Mouse (Mus musculus) testis, adult 2 months (tissue): ENCODE measurements around the gene Rad51b. TPM values are rescaled to one million over a fixed set of nuclear protein-coding genes. Genes with fewer than 3 reads are reported as not detected.

Source experiments
- H3K27ac ChIP-seq: fragments of 200-500 bp; 2 replicates; pipeline ENCODE4 v1.5.1; 2012; ENCODE audit warnings: low read depth, low read length; ENCODE audit not compliant: control insufficient read depth, insufficient read depth
- H3K27me3 ChIP-seq: fragments of 200-500 bp; 2 replicates; pipeline ENCODE4 v1.6.1; 2012; ENCODE audit warnings: mild to moderate bottlenecking, low read length, moderate library complexity; ENCODE audit not compliant: control insufficient read depth, insufficient read depth
- H3K36me3 ChIP-seq: fragments of 200-500 bp; 2 replicates; pipeline ENCODE4 v1.6.1; 2012; ENCODE audit warnings: mild to moderate bottlenecking, low read length; ENCODE audit not compliant: control insufficient read depth, insufficient read depth
- H3K4me1 ChIP-seq: fragments of 200-500 bp; 2 replicates; pipeline ENCODE4 v1.6.1; 2012; ENCODE audit warnings: low read length; ENCODE audit not compliant: control insufficient read depth, insufficient read depth
- H3K4me3 ChIP-seq: fragments of 200-500 bp; 2 replicates; pipeline ENCODE4 v1.5.1; 2012; ENCODE audit warnings: low read depth, mild to moderate bottlenecking, low read length, moderate library complexity, mixed read lengths; ENCODE audit not compliant: control insufficient read depth
- CTCF ChIP-seq: fragments of 200-500 bp; IDR thresholded peaks from 2 replicates; pipeline ENCODE4 v1.5.1; 2012; ENCODE audit warnings: low read depth, mild to moderate bottlenecking, inconsistent platforms, low read length, moderate library complexity; ENCODE audit not compliant: control insufficient read depth, insufficient read depth, insufficient replicate concordance
- POLR2A ChIP-seq: fragments of 200-500 bp; IDR thresholded peaks from 2 replicates; pipeline ENCODE4 v1.6.1; 2012; ENCODE audit warnings: low read depth, mild to moderate bottlenecking, inconsistent platforms, low read length, moderate library complexity; ENCODE audit not compliant: control insufficient read depth
- polyA plus RNA-seq: library from polyadenylated mRNA; depleted of rRNA; stranded (reverse); fragments of >200 nt; gene quantifications from 2 replicates; pipeline ENCODE4 v1.2.3, GENCODE M21; 2012

Gene Rad51b
- polyA plus RNA-seq, 1 experiment: 2.7 TPM

DNA sequence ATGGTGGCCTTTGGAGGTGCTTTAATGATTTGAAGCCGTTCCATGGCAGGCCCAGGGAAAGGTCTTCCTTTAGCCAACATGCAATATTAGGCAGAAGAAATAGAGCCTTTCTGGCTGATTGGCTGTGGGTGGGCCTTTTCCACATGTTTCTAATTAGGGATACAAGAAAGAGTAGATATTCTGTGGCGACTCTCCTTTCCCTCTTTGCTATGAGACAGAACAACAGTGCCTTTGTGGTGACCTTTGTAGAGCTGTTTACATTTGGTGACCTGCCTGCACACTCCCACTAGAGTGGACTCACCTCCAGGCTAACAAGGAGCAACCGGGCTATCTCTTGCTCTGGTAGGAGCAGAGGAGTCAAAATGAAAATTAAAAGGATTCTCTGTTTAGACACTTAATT, 386.3 kb downstream of the Rad51b start:
- TF ChIP-seq POLR2A (no peak), CTCF (no peak)
- no peaks in the 10 kb centered on the region for H3K36me3 ChIP-seq
- no peak overlapping the region for H3K4me3 ChIP-seq
- 0 out of 2 replicates have a peak overlapping the region, but pooled peaks have one; percentile 21 for H3K27ac ChIP-seq
- H3K27me3 ChIP-seq: no peaks in the 10 kb centered on the region
- H3K4me1 ChIP-seq: 0 out of 2 replicates have a peak, but pooled peaks cover 2% of the 10 kb centered on the region

DNA sequence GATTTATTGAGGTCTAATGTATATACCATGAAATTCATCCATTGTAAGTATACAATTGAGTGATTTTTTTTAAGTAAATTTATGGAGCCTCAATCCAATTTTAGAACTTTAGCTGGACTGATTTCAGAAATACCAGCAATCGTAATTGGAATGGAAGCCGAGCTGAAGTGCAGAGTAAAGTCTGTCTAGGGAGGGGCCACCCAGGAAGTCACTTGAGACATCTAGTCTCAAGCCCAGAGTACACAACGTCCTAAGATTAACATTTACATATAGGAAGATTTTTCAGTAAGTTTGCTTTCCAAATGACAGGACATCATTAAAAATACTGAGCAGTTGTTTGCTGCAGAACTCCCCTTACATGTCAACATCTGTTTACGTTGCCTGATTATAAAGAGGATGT, 386.7 kb downstream of the Rad51b start:
- Histone ChIP-seq H3K4me1 (0 out of 2 replicates have a peak, but pooled peaks cover 2% of the 10 kb centered on the region), H3K27me3 (no peaks in the 10 kb centered on the region), H3K36me3 (no peaks in the 10 kb centered on the region), H3K27ac (no peak overlapping the region; the same call in 1 of the 2 replicates), H3K4me3 (no peak overlapping the region)
- no peak for TF ChIP-seq CTCF
- no peak for TF ChIP-seq POLR2A

DNA sequence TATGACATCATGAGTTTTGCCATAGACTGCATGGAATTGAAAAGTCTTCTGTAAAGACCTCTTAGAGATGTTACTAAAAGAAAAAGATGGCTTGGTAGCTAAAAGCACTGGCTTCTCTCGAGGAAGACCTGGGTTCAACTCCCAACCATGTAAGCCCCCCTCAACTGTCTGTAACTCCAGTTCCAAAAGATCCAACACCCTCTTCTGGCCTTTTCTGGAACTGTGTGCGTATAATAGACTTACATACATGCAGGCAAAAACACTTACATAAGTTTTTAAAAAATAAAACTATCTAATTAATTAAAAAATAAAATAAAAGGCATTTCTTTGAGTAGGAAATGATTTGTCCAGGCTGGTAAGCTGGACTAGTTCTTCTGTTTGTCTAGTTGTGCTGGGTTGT, 387.3 kb downstream of the Rad51b start:
- TF ChIP-seq CTCF (no peak), POLR2A (no peak)
- Histone ChIP-seq H3K4me3 (no peak overlapping the region), H3K27ac (no peak overlapping the region; the same call in 1 of the 2 replicates), H3K27me3 (no peaks in the 10 kb centered on the region), H3K36me3 (no peaks in the 10 kb centered on the region), H3K4me1 (0 out of 2 replicates have a peak, but pooled peaks cover 2% of the 10 kb centered on the region)

DNA sequence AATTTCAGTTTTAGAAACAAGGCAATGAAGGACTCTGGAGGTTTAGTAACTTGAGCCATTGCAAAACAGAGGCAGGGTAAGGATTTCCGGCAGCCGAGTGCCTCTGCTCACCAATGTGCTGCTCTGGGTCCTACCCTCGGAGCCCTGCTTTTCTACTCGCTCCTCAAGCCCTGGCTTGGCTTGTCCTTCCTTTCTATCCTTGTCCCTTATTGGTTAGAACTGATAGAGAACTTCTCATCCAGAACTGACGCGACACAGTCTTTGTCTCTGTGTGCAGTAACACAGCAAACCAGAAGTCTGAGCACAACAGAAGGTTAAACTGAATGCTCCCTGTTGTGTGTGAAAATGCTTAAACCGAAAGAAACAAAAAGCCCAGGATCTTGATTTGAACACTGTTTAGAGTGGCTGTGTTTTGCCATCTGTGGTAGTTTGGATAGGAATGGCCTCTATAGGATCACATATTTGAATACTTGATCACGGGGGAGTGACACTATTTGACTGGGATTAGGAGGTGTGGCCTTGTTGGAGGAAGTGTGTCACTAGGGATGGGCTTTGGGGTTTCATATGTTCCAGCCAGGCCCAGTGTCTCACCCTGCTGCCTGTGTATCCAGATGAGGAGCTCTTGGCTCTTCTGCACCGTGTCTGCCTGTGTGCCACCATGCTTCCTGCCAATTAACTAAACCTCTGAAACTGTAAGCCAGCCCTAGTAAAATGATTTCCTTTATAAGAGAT, 389.7 kb downstream of the Rad51b start:
- Histone ChIP-seq H3K36me3 (no peaks in the 10 kb centered on the region), H3K27me3 (no peaks in the 10 kb centered on the region), H3K4me3 (no peak overlapping the region), H3K4me1 (no peaks in the 10 kb centered on the region), H3K27ac (no peak overlapping the region)
- TF ChIP-seq CTCF (no peak), POLR2A (no peak)

DNA sequence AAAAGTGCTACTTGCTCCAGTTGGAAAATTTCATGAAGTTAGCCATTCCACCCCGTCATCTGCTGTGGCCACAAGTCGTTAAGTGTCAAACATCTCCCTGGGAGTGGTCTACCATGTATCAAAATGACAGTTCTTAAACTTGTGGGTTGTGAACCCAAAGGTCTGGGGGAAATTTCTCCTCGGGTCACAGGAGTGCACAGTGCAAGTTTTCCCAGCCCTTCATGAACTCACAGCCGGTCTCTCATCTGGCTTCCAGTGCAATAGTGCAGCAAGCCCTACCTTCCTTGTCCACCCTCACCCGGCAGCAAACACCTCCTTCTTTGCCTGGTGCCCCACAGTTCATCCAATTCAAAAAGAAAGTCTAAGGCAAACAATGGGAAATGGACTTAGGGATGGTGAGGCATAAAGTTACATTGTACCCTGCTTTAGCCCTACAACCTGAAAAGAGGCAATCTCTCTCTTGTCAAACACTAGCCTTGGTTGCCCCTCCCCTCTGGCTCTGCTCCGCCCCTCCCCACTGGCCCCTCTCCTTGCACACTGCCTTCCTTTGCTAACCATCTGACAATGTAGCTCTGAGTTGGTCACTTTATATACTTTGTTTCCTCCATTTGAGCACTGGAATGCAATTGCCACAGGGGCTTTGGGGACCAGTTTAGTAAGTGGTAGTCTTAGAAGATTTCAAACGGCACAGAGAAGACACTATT, 390.8 kb downstream of the Rad51b start:
- Histone ChIP-seq H3K4me3 (no peak overlapping the region), H3K36me3 (no peaks in the 10 kb centered on the region), H3K27me3 (no peaks in the 10 kb centered on the region), H3K4me1 (no peaks in the 10 kb centered on the region), H3K27ac (no peak overlapping the region)
- TF ChIP-seq CTCF (no peak), POLR2A (no peak)

DNA sequence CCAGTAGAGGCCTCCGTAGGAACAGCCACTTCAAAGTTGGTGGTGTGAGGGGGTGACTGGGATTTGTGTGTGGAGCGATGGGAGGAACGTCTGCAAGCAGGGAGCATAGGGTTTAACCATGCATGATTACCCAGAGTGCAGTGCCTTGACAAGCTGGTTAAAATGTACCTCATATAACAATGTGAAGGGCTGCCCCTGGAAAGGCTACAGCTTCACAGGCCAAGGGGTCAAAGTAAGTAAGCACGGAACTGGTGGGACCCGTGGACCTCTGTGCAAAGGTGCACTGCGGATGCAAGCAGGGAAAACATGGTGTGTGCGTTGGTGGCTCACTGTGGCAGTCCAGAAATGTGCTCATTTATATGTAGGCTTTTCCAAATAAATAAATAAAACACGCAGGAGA, 392.2 kb downstream of the Rad51b start:
- Histone ChIP-seq H3K27me3 (no peaks in the 10 kb centered on the region), H3K4me3 (no peak overlapping the region), H3K4me1 (no peaks in the 10 kb centered on the region), H3K27ac (no peak overlapping the region), H3K36me3 (no peaks in the 10 kb centered on the region)
- no peak for TF ChIP-seq POLR2A
- no peak for TF ChIP-seq CTCF

DNA sequence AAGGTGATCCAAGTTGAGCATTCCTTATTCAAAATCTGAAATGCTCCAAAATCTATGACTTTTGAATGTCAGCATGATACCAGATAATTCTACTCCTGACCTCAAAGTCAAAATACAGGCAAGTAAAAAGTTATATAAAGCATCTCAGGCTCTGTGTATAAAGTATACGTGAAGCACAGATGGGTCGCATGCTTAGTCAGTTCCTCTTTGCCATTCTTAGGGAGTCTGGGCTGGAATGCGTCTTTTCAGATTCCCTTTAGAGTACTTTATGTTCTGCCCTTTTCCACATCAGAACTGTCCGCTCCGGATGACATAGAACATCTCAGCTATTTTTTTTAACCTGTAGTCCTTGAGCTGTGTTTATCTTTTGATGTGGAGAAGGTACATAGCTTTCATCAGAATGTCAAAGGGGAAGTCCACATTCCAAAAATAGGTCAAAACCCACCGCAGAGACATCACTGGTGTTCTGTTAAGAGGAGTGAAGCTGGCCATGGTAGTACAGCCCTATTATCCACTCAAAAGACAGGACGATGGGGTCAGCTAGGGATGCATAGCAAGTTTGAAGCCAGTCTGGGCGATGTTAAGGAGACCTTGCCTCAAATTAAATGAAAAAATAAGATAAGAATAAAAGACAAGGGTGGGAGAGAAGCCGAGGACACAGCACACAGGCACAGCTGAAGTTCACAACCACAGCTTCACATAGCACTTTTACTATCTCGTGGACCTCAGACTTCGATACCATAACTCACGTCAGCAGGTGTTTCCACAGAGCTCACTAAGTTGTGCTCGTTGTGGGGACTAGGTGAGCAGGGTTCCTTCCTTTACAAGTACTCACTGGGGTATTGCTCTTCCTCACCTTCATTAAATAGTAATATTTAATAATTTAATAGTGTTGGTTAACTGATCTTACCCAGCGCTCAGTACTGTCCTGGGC, 395.1 kb downstream of the Rad51b start:
- H3K4me1 ChIP-seq: no peaks in the 10 kb centered on the region
- H3K27ac ChIP-seq: peak overlapping the region; percentile 40
- no peaks in the 10 kb centered on the region for H3K36me3 ChIP-seq
- no peaks in the 10 kb centered on the region for H3K27me3 ChIP-seq
- no peak overlapping the region for H3K4me3 ChIP-seq
- TF ChIP-seq POLR2A (no peak), CTCF (no peak)
